Mouse (Mus musculus): ENCODE results near the gene Gm2974.
"Not testable (repeated sequence)": the region's sequence is repeated elsewhere in the genome, so short reads cannot be mapped to it uniquely, and the experiment has no call there.

DNA sequence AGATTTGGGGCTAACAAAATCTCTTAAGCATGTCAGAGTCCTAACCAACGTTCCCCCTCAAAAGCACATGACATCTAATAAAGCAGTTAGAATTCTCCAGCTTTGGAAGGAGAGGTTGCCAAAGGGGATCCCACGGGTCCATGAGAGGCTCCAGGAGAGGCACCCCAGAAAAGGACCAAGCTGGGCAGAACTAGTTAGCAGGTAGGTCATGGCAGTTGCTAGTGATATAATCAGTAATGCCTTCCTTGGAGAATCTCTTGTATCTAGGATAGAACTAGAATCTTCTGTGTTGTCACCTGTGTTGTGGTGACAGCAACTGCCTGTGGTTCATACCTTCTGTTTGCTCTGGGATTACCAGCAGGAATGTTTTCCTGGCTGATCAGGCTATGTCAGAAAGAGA lies 17.6 kb upstream of the Gm2974 start, which contains the start of gene Gm3127:
- TF ChIP-seq CTCF (IDR thresholded peaks at IDR 0.05; ENCODE audit: low read depth); EP300 (optimal IDR thresholded peaks at IDR 0.05): not testable (repeated sequence)

Measured in stomach, postnatal 0 days (tissue).